Mouse (Mus musculus) E14TG2a.4 (cell line): ENCODE data around the gene Dhx35.

ENCODE experiments used
- H3K27me3 ChIP-seq: 2 replicates; pipeline ENCODE4 v1.6.1; 2014; ENCODE audit warnings: low read length, control low read depth; ENCODE audit not compliant: insufficient read depth
- H3K36me3 ChIP-seq: 2 replicates; pipeline ENCODE4 v1.6.1; 2014; ENCODE audit warnings: low read length, control low read depth; ENCODE audit not compliant: insufficient read depth
- H3K4me1 ChIP-seq: replicated peaks from 2 replicates; pipeline ENCODE4 v1.6.1; 2014; ENCODE audit warnings: low read depth, low read length, control low read depth
- H3K4me3 ChIP-seq: replicated peaks from 2 replicates; pipeline ENCODE4 v1.5.1; 2014; ENCODE audit warnings: mild to moderate bottlenecking, low read length
- H3K9me3 ChIP-seq: 2 replicates; pipeline ENCODE4 v1.6.1; 2014; ENCODE audit warnings: low read length, control low read depth
- CTCF ChIP-seq: conservative IDR thresholded peaks from 2 replicates; pipeline ENCODE4 v1.5.1; 2014; ENCODE audit warnings: low read length
- NANOG ChIP-seq: IDR thresholded peaks from 2 replicates; pipeline ENCODE4 v1.6.1; 2014; ENCODE audit warnings: borderline replicate concordance, low read length, mixed read lengths
- POU5F1 ChIP-seq: IDR thresholded peaks from 2 replicates; pipeline ENCODE4 v1.6.1; 2014; ENCODE audit warnings: low read length, borderline replicate concordance

Gene Dhx35

GRCm38 (mm10) chr2:158781126-158781525 lies 13.5 kb upstream of the Dhx35 start:
- TF ChIP-seq NANOG, result no peak

GRCm38 (mm10) chr2:158786927-158787795 lies 7.4 kb upstream of the Dhx35 start:
- no peak for TF ChIP-seq NANOG
- TF ChIP-seq CTCF, result no peak
- no peak for TF ChIP-seq POU5F1
- Histone ChIP-seq H3K9me3 (no peaks in the 10 kb centered on the region), H3K27me3 (0 out of 2 replicates have a peak, but pooled peaks cover 4% of the 10 kb centered on the region), H3K4me3 (no peak overlapping the region), H3K4me1 (peaks cover 50% of the 10 kb centered on the region), H3K36me3 (peaks cover 46% of the 10 kb centered on the region)

More at GRCm38 (mm10) chr2:158781126-158781525, 13.5 kb upstream of the Dhx35 start:
- Histone ChIP-seq H3K9me3 (no peaks in the 10 kb centered on the region), H3K27me3 (no peaks in the 10 kb centered on the region), H3K36me3 (peaks cover 95% of the 10 kb centered on the region), H3K4me3 (no peak overlapping the region), H3K4me1 (peaks cover 58% of the 10 kb centered on the region)

- Histone ChIP-seq H3K9me3 (no peaks in the 10 kb centered on the region), H3K4me1 (peaks cover 56% of the 10 kb centered on the region), H3K36me3 (peaks cover 14% of the 10 kb centered on the region), H3K4me3 (peak overlapping the region; percentile 96), H3K27me3 (0 out of 2 replicates have a peak, but pooled peaks cover 4% of the 10 kb centered on the region)
- TF ChIP-seq POU5F1 (no peak), NANOG (no peak), CTCF (no peak)
Measured at GRCm38 (mm10) chr2:158795043-158795442, 436 bp downstream of the Dhx35 start.

- H3K27me3 ChIP-seq, result 0 out of 2 replicates have a peak, but pooled peaks cover 4% of the 10 kb centered on the region
- no peaks in the 10 kb centered on the region for H3K9me3 ChIP-seq
- H3K4me3 ChIP-seq, result peak overlapping the region; percentile 96
- peaks cover 22% of the 10 kb centered on the region for H3K36me3 ChIP-seq
- TF ChIP-seq NANOG, result no peak
- no peak for TF ChIP-seq POU5F1
- no peak for TF ChIP-seq CTCF
- H3K4me1 ChIP-seq, result peaks cover 64% of the 10 kb centered on the region
Measured at GRCm38 (mm10) chr2:158795875-158796274, 1.3 kb downstream of the Dhx35 start.

GRCm38 (mm10) chr2:158799328-158799727 lies 4.7 kb downstream of the Dhx35 start:
- TF ChIP-seq POU5F1 (no peak), NANOG (peak; percentile 85), CTCF (no peak)
- Histone ChIP-seq H3K27me3 (no peaks in the 10 kb centered on the region), H3K9me3 (no peaks in the 10 kb centered on the region), H3K4me1 (peaks cover 70% of the 10 kb centered on the region), H3K36me3 (peaks cover 51% of the 10 kb centered on the region), H3K4me3 (peak overlapping the region; percentile 26; the same call in 1 of the 2 replicates)

DNA sequence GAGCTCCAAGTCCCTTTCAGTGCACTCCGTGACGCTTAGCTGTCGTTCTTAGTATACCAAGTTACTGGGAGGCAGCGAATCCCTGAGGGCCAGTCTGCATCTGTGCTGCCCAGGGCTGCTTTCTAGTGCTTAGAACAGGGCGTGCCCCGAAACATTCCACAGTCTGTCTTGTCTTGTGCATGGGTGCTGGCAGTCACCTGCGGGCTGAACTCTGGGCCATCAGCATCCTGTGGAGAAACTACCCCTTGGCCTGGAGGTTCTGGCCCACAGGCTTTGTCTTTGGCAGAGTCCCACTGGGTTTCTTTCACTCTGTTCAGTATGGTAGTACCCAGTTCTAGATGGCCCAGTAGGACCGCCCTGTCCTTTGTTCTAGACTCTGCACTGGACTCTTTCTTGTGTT lies 6.2 kb downstream of the Dhx35 start:
- peak; percentile 84 for TF ChIP-seq NANOG
- TF ChIP-seq CTCF, result no peak
- no peak for TF ChIP-seq POU5F1
- H3K9me3 ChIP-seq, result no peaks in the 10 kb centered on the region
- H3K36me3 ChIP-seq, result peaks cover 64% of the 10 kb centered on the region
- peak overlapping the region; percentile 33; the same call in 1 of the 2 replicates for H3K4me3 ChIP-seq
- H3K4me1 ChIP-seq, result peaks cover 66% of the 10 kb centered on the region
- H3K27me3 ChIP-seq, result no peaks in the 10 kb centered on the region

- TF ChIP-seq NANOG, result no peak
- no peak for TF ChIP-seq CTCF
- no peak for TF ChIP-seq POU5F1
- Histone ChIP-seq H3K4me1 (peaks cover 41% of the 10 kb centered on the region), H3K4me3 (no peak overlapping the region), H3K36me3 (peaks cover 73% of the 10 kb centered on the region), H3K27me3 (no peaks in the 10 kb centered on the region), H3K9me3 (no peaks in the 10 kb centered on the region)
Measured at GRCm38 (mm10) chr2:158803575-158803974, 9.0 kb downstream of the Dhx35 start.

- H3K36me3 ChIP-seq, result peaks cover 93% of the 10 kb centered on the region
- no peak for TF ChIP-seq NANOG
- no peak for TF ChIP-seq CTCF
- TF ChIP-seq POU5F1, result no peak
- H3K4me3 ChIP-seq, result no peak overlapping the region
- no peaks in the 10 kb centered on the region for H3K27me3 ChIP-seq
- no peaks in the 10 kb centered on the region for H3K4me1 ChIP-seq
- H3K9me3 ChIP-seq, result no peaks in the 10 kb centered on the region
Measured at GRCm38 (mm10) chr2:158815686-158816085, 21.1 kb downstream of the Dhx35 start.
